Mouse (Mus musculus) neural tube, embryonic 14.5 days (tissue): ENCODE measurements around the gene Ubash3b. TPM values are rescaled to one million over a fixed set of nuclear protein-coding genes. Genes with fewer than 3 reads are reported as not detected.

ENCODE experiments used
- ATAC-seq: fragments of 200-750 bp; cut with Nextera tagmentation; 2 replicates; pipeline ENCODE4 v1.8.0; 2017; ENCODE audit warnings: low read depth, mild to moderate bottlenecking, moderate TSS enrichment, moderate library complexity
- H3K27ac ChIP-seq: fragments of 300-500 bp; sonication (generic); 2 replicates; pipeline ENCODE4 v1.5.1; 2014; ENCODE audit warnings: low read depth, mild to moderate bottlenecking, control low read depth, low read length, moderate library complexity, mixed read lengths
- H3K27me3 ChIP-seq: fragments of 300-500 bp; sonication (generic); 2 replicates; pipeline ENCODE4 v1.6.1; 2014; ENCODE audit warnings: low read length; ENCODE audit not compliant: control insufficient read depth, insufficient read depth
- H3K36me3 ChIP-seq: fragments of 300-500 bp; sonication (generic); 2 replicates; pipeline ENCODE4 v1.6.1; 2014; ENCODE audit warnings: low read length, mixed read lengths; ENCODE audit not compliant: control insufficient read depth, insufficient read depth
- H3K4me1 ChIP-seq: fragments of 300-500 bp; sonication (generic); 2 replicates; pipeline ENCODE4 v1.6.1; 2014; ENCODE audit warnings: low read length; ENCODE audit not compliant: control insufficient read depth, insufficient read depth
- H3K4me2 ChIP-seq: fragments of 300-500 bp; sonication (generic); 2 replicates; pipeline ENCODE4 v1.6.1; 2014; ENCODE audit warnings: mild to moderate bottlenecking, low read depth, low read length, control low read depth
- H3K4me3 ChIP-seq: fragments of 300-500 bp; sonication (generic); 2 replicates; pipeline ENCODE4 v1.5.1; 2014; ENCODE audit warnings: low read depth, low read length, control low read depth, mixed read lengths
- H3K9ac ChIP-seq: fragments of 300-500 bp; sonication (generic); replicated peaks from 2 replicates; pipeline ENCODE4 v1.6.1; 2014; ENCODE audit warnings: low read depth, mild to moderate bottlenecking, control low read depth, low read length, mixed read lengths
- H3K9me3 ChIP-seq: fragments of 300-500 bp; sonication (generic); 2 replicates; pipeline ENCODE4 v1.6.1; 2016; ENCODE audit warnings: low read length; ENCODE audit not compliant: control insufficient read depth
- WGBS: fragments of 180-500 bp; shearing (Covaris S2); extraction: QIAGEN DNeasy Blood & Tissue Kit; methylation state at CpG from one replicate; pipeline ENCODE4 v1.1.7; 2014; 5-methylcytosine and 5-hydroxymethylcytosine counted together
- polyA plus RNA-seq: library from polyadenylated mRNA; unstranded; fragments of >200 nt; fragmentation: Nextera tagmentation; extraction: Ambion mirVana; gene quantifications from 2 replicates; pipeline ENCODE4 v1.2.1, GENCODE M21; 2014

Ubash3b gene
- polyA plus RNA-seq, 1 experiment from 2014 or later: 26.1 TPM

- Histone ChIP-seq H3K4me1 (no peaks in the 10 kb centered on the region), H3K27ac (no peak overlapping the region), H3K4me2 (no peak overlapping the region), H3K9ac (no peak overlapping the region), H3K27me3 (no peaks in the 10 kb centered on the region), H3K4me3 (no peak overlapping the region), H3K9me3 (no peaks in the 10 kb centered on the region), H3K36me3 (no peaks in the 10 kb centered on the region)
- 91% methylated on average over 5 of the region's 5 CpGs for WGBS
- ATAC-seq: no peak
Observed at GRCm38 (mm10) chr9:41069509-41069908, 92.0 kb downstream of the Ubash3b start.

GRCm38 (mm10) chr9:41061446-41061845 is 100.1 kb downstream of the Ubash3b start:
- Histone ChIP-seq H3K4me3 (no peak overlapping the region), H3K9me3 (no peaks in the 10 kb centered on the region), H3K27ac (no peak overlapping the region), H3K4me2 (no peak overlapping the region), H3K36me3 (no peaks in the 10 kb centered on the region), H3K4me1 (peaks cover 6% of the 10 kb centered on the region; the same call in 1 of the 2 replicates), H3K9ac (no peak overlapping the region), H3K27me3 (no peaks in the 10 kb centered on the region)
- 20% methylated on average over 5 of the region's 5 CpGs for WGBS
- no peak; the same call in 1 of the 2 replicates for ATAC-seq

GRCm38 (mm10) chr9:41060617-41061016 is 100.9 kb downstream of the Ubash3b start:
- H3K4me1 ChIP-seq: peaks cover 6% of the 10 kb centered on the region; the same call in 1 of the 2 replicates
- no peaks in the 10 kb centered on the region for H3K36me3 ChIP-seq
- no peak overlapping the region for H3K4me2 ChIP-seq
- H3K4me3 ChIP-seq: no peak overlapping the region
- H3K27ac ChIP-seq: no peak overlapping the region
- H3K27me3 ChIP-seq: no peaks in the 10 kb centered on the region
- ATAC-seq: no peak
- no peak overlapping the region for H3K9ac ChIP-seq
- H3K9me3 ChIP-seq: no peaks in the 10 kb centered on the region
- 76% methylated on average over 6 of the region's 6 CpGs for WGBS

- Histone ChIP-seq H3K27me3 (no peaks in the 10 kb centered on the region), H3K4me1 (peaks cover 6% of the 10 kb centered on the region; the same call in 1 of the 2 replicates), H3K4me2 (no peak overlapping the region), H3K9me3 (no peaks in the 10 kb centered on the region), H3K9ac (no peak overlapping the region), H3K4me3 (no peak overlapping the region), H3K27ac (no peak overlapping the region), H3K36me3 (no peaks in the 10 kb centered on the region)
- no peak for ATAC-seq
- 60% methylated on average over 8 of the region's 8 CpGs for WGBS
Observed at GRCm38 (mm10) chr9:41058765-41059535, 102.5 kb downstream of the Ubash3b start.

GRCm38 (mm10) chr9:41054166-41054565 is 107.3 kb downstream of the Ubash3b start:
- no peak overlapping the region for H3K4me3 ChIP-seq
- H3K27me3 ChIP-seq: no peaks in the 10 kb centered on the region
- H3K9me3 ChIP-seq: no peaks in the 10 kb centered on the region
- H3K4me1 ChIP-seq: peaks cover 12% of the 10 kb centered on the region
- no peak overlapping the region for H3K9ac ChIP-seq
- no peak overlapping the region for H3K4me2 ChIP-seq
- WGBS: 73% methylated on average over 9 of the region's 9 CpGs
- no peaks in the 10 kb centered on the region for H3K36me3 ChIP-seq
- ATAC-seq: no peak
- H3K27ac ChIP-seq: no peak overlapping the region

GRCm38 (mm10) chr9:41053478-41053877 is 108.0 kb downstream of the Ubash3b start:
- WGBS: 54% methylated on average over 4 of the region's 4 CpGs
- Histone ChIP-seq H3K4me1 (peaks cover 12% of the 10 kb centered on the region), H3K9ac (no peak overlapping the region), H3K9me3 (no peaks in the 10 kb centered on the region), H3K4me3 (no peak overlapping the region), H3K27me3 (no peaks in the 10 kb centered on the region), H3K4me2 (no peak overlapping the region), H3K36me3 (no peaks in the 10 kb centered on the region), H3K27ac (no peak overlapping the region)
- ATAC-seq: no peak

GRCm38 (mm10) chr9:41051080-41051932 is 110.2 kb downstream of the Ubash3b start:
- peak; percentile 41; the same call in 1 of the 2 replicates for ATAC-seq
- Histone ChIP-seq H3K36me3 (no peaks in the 10 kb centered on the region), H3K4me1 (peaks cover 12% of the 10 kb centered on the region), H3K4me3 (no peak overlapping the region), H3K9me3 (no peaks in the 10 kb centered on the region), H3K4me2 (no peak overlapping the region), H3K9ac (no peak overlapping the region; the same call in 1 of the 2 replicates), H3K27me3 (no peaks in the 10 kb centered on the region), H3K27ac (peak overlapping the region; percentile 63)
- 31% methylated on average over 11 of the region's 11 CpGs for WGBS

- Histone ChIP-seq H3K9me3 (no peaks in the 10 kb centered on the region), H3K27me3 (no peaks in the 10 kb centered on the region), H3K4me2 (no peak overlapping the region), H3K4me1 (peaks cover 12% of the 10 kb centered on the region), H3K9ac (no peak overlapping the region), H3K36me3 (no peaks in the 10 kb centered on the region), H3K27ac (peak overlapping the region; percentile 63; the same call in 1 of the 2 replicates), H3K4me3 (no peak overlapping the region)
- 67% methylated on average over 12 of the region's 12 CpGs for WGBS
- ATAC-seq: no peak
Observed at GRCm38 (mm10) chr9:41050331-41051079, 111.0 kb downstream of the Ubash3b start.
